Mouse (Mus musculus) cerebellum, adult 2 months (tissue): ENCODE measurements around the gene Clec12b.

Experiments
- CTCF ChIP-seq: fragments of 200-500 bp; IDR thresholded peaks from 2 replicates; pipeline ENCODE4 v1.5.1; 2011; ENCODE audit warnings: low read depth, mild to moderate bottlenecking, control low read depth, low read length, moderate library complexity, borderline replicate concordance; ENCODE audit not compliant: insufficient read depth
- POLR2A ChIP-seq: fragments of 200-500 bp; IDR thresholded peaks from 2 replicates; pipeline ENCODE4 v1.6.1; 2011; ENCODE audit warnings: low read length, control low read depth, borderline replicate concordance; ENCODE audit not compliant: insufficient read depth

- TF ChIP-seq CTCF (no peak), POLR2A (no peak)
Measured at GRCm38 (mm10) chr6:129380454-129380853, 5.2 kb downstream of the Clec12b start.
